Mouse (Mus musculus): Measurements from ENCODE around the gene Pqlc3. TPM values are rescaled to one million over a fixed set of nuclear protein-coding genes. Genes with fewer than 3 reads are reported as not detected.
A peak's percentile ranks its signal among the peaks of the same experiment; 100 is the strongest.

Gene Pqlc3
- total and polyA plus RNA-seq, 3 experiments, result 5.2 to 13.1 TPM; not detected in 1

- no peak for TF ChIP-seq CHD2 (IDR thresholded peaks at IDR 0.05; ENCODE audit: low read length)
These were observed 34.5 kb upstream of the Pqlc3 start (continued) for GRCm38 (mm10) chr12:17034671-17035070.

- Histone ChIP-seq H3K27ac (ENCODE audit: control insufficient read depth, low read depth, low read length) (peak overlapping the region; percentile 78), H3K4me3 (ENCODE audit: control insufficient read depth in 1 of 2, insufficient read depth in 1 of 2, low read depth in 2 of 2, low read length in 2 of 2) (peak overlapping the region; percentile 51 to 64), H3K4me1 (ENCODE audit: control insufficient read depth in 1 of 2, insufficient read depth in 2 of 2, low read length in 2 of 2) (peaks cover 0 to 7% of the 10 kb centered on the region in 2 experiments; a peak in 2 of 4 replicates), H3K27me3 (ENCODE audit: control insufficient read depth in 1 of 2, insufficient read depth in 2 of 2, low read length in 2 of 2) (no peaks in the 10 kb centered on the region), H3K9ac (ENCODE audit: control insufficient read depth, low read depth, low read length, poor library complexity, severe bottlenecking) (peak overlapping the region; percentile 67), H3K36me3 (ENCODE audit: control insufficient read depth in 1 of 2, insufficient read depth in 2 of 2, low read length in 2 of 2) (no peaks in the 10 kb centered on the region; a peak in 1 of 4 replicates), H3K9me3 (replicated peaks; ENCODE audit: insufficient read depth, low read length) (no peaks in the 10 kb centered on the region), H3K79me2 (ENCODE audit: control insufficient read depth, insufficient read depth, low read length, poor library complexity) (no peaks in the 10 kb centered on the region; the same call in 1 of the 2 replicates)
- DNase-seq (ENCODE audit: low read depth, low spot score), result peak; percentile 94
- TF ChIP-seq ELF1 (IDR thresholded peaks at IDR 0.05; ENCODE audit: low read depth, low read length), result peak; percentile 86
- peak; percentile 37; the same call in 1 of the 2 replicates for TF ChIP-seq USF1 (IDR thresholded peaks at IDR 0.05; ENCODE audit: low read depth, low read length)
- TF ChIP-seq USF2 (IDR thresholded peaks at IDR 0.05; ENCODE audit: borderline replicate concordance in 1 of 2, insufficient read depth in 1 of 2, low read depth in 1 of 2, low read length in 2 of 2), result no peak
- no peak for TF ChIP-seq MYB (IDR thresholded peaks at IDR 0.05; ENCODE audit: low read depth, low read length)
- TF ChIP-seq MYC (IDR thresholded peaks at IDR 0.05; ENCODE audit: low read depth, low read length), result peak; percentile 94
- peak; percentile 92 for TF ChIP-seq SIN3A (IDR thresholded peaks at IDR 0.05; ENCODE audit: low read length)
- TF ChIP-seq GABPA (IDR thresholded peaks at IDR 0.05; ENCODE audit: low read depth, low read length), result no peak
- TF ChIP-seq EP300 (IDR thresholded peaks at IDR 0.05; ENCODE audit: low read depth in 1 of 2, low read length in 2 of 2), result no peak
- no peak for TF ChIP-seq GATA1 (IDR thresholded peaks at IDR 0.05; ENCODE audit: low read depth, low read length)
- peak; percentile 53; the same call in 1 of the 2 replicates for TF ChIP-seq TCF12 (IDR thresholded peaks at IDR 0.05; ENCODE audit: low read depth, low read length)
- TF ChIP-seq MXI1 (IDR thresholded peaks at IDR 0.05; ENCODE audit: low read depth, low read length), result peak; percentile 97
- TF ChIP-seq CTCF (IDR thresholded peaks at IDR 0.05 in 2 of 3, conservative IDR thresholded peaks at IDR 0.05 in 1 of 3; ENCODE audit: control insufficient read depth in 1 of 3, insufficient read depth in 1 of 3, low read depth in 2 of 3, low read length in 3 of 3, poor library complexity in 1 of 3, severe bottlenecking in 1 of 3), result no peak
- peak; percentile 47; the same call in 1 of the 2 replicates for TF ChIP-seq HCFC1 (IDR thresholded peaks at IDR 0.05; ENCODE audit: low read depth, low read length)
- TF ChIP-seq POLR2A (IDR thresholded peaks at IDR 0.05; ENCODE audit: control insufficient read depth in 1 of 2, insufficient read depth in 1 of 2, low read depth in 1 of 2, low read length in 2 of 2, poor library complexity in 1 of 2), result peak; percentile 58 to 89; a peak in 2 of 4 replicates
- no peak for TF ChIP-seq NRF1 (IDR thresholded peaks at IDR 0.05; ENCODE audit: insufficient read depth, low read depth, low read length, poor library complexity, severe bottlenecking)
- TF ChIP-seq CHD1 (IDR thresholded peaks at IDR 0.05; ENCODE audit: low read depth, low read length), result no peak
- TF ChIP-seq ZMIZ1 (IDR thresholded peaks at IDR 0.05; ENCODE audit: low read depth, low read length), result peak; percentile 60; the same call in 1 of the 2 replicates
- TF ChIP-seq ETS1 (IDR thresholded peaks at IDR 0.05; ENCODE audit: low read depth, low read length), result peak; percentile 67; the same call in 1 of the 2 replicates
- no peak for TF ChIP-seq UBTF (IDR thresholded peaks at IDR 0.05; ENCODE audit: borderline replicate concordance, insufficient read depth, low read depth, low read length)
- TF ChIP-seq NELFE (IDR thresholded peaks at IDR 0.05; ENCODE audit: low read depth, low read length), result 0 out of 2 replicates have a peak, but pooled peaks have one; percentile 34
- TF ChIP-seq TAL1 (IDR thresholded peaks at IDR 0.05; ENCODE audit: low read length), result no peak
- no peak for TF ChIP-seq MEF2A (IDR thresholded peaks at IDR 0.05; ENCODE audit: extremely low read depth, insufficient replicate concordance, low read depth, low read length, poor library complexity, severe bottlenecking)
- no peak for TF ChIP-seq E2F4 (IDR thresholded peaks at IDR 0.05; ENCODE audit: borderline replicate concordance, low read depth, low read length)
- no peak for TF ChIP-seq CHD2 (IDR thresholded peaks at IDR 0.05; ENCODE audit: low read length)
- TF ChIP-seq JUND (IDR thresholded peaks at IDR 0.05; ENCODE audit: low read depth, low read length), result no peak
- TF ChIP-seq RCOR1 (IDR thresholded peaks at IDR 0.05; ENCODE audit: low read depth, low read length), result no peak
- no peak for TF ChIP-seq BHLHE40 (IDR thresholded peaks at IDR 0.05; ENCODE audit: borderline replicate concordance, low read depth, low read length)
- TF ChIP-seq POLR2AphosphoS5 (IDR thresholded peaks at IDR 0.05; ENCODE audit: borderline replicate concordance, low read depth, low read length), result no peak
- TF ChIP-seq TBP (IDR thresholded peaks at IDR 0.05; ENCODE audit: low read depth, low read length), result peak; percentile 81
- no peak for TF ChIP-seq SMC3 (IDR thresholded peaks at IDR 0.05; ENCODE audit: low read depth, low read length)
- no peak for TF ChIP-seq RAD21 (IDR thresholded peaks at IDR 0.05; ENCODE audit: low read depth, low read length)
- TF ChIP-seq POLR2AphosphoS2 (IDR thresholded peaks at IDR 0.05; ENCODE audit: low read length), result peak; percentile 76; the same call in 1 of the 2 replicates
- peak; percentile 94 for TF ChIP-seq MAX (IDR thresholded peaks at IDR 0.05; ENCODE audit: low read length)
- no peak for TF ChIP-seq ZC3H11A (IDR thresholded peaks at IDR 0.05; ENCODE audit: low read depth, low read length)
- TF ChIP-seq MAFK (IDR thresholded peaks at IDR 0.05; ENCODE audit: borderline replicate concordance, low read depth, low read length), result no peak
These were observed 33.2 kb upstream of the Pqlc3 start for GRCm38 (mm10) chr12:17033464-17033841.

Measured in MEL (cell line).